Mouse (Mus musculus): ENCODE results near the gene Gm29427. TPM values are rescaled to one million over a fixed set of nuclear protein-coding genes. Genes with fewer than 3 reads are reported as not detected.
A peak's percentile ranks its signal among the peaks of the same experiment; 100 is the strongest.
"Not testable (repeated sequence)": the region's sequence is repeated elsewhere in the genome, so short reads cannot be mapped to it uniquely, and the experiment has no call there.

Gene Gm29427
- total RNA-seq, 2 experiments from 2014 or later: not detected

- intact Hi-C loops (cut with DNase I): no loop called here
These were observed 34.5 kb downstream of the Gm29427 start for GRCm38 (mm10) chr1:130681075-130681474.

DNA sequence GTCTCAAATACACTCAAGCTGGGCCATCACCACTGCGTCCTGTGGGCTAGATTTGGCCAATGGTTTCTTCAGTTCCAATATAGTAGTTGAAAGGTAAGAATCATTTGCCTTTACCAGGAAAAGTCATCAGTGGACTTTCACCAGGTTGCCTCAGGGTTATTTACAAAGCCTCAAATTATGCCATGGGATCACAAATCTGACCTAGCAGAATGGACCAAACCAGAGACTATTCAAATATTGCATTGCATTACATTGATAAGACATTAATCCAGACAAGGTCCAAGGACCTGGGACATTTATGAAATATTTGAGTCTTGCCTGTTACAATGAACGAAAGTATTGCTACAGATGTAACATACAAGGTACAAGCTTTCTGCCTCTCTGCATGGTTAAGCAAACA lies 37.0 kb downstream of the Gm29427 start:
- intact Hi-C loops (cut with DNase I): no loop called here
- no peak for DNase-seq (ENCODE audit: low spot score in 2 of 2)

More at GRCm38 (mm10) chr1:130681075-130681474, 34.5 kb downstream of the Gm29427 start:
- no peak for DNase-seq (ENCODE audit: low spot score in 2 of 2)

- intact Hi-C loops (cut with DNase I): not testable (repeated sequence)
These were observed 52.0 kb downstream of the Gm29427 start for GRCm38 (mm10) chr1:130663576-130663975.

GRCm38 (mm10) chr1:130661454-130661853 lies 54.1 kb downstream of the Gm29427 start, which contains the start of gene C4bp:
TSS of gene C4bp (minus strand) at chr1:130661632.
- intact Hi-C loops (cut with DNase I): no loop called here
- no peak for DNase-seq (ENCODE audit: low spot score in 2 of 2)

More at GRCm38 (mm10) chr1:130663576-130663975, 52.0 kb downstream of the Gm29427 start:
- DNase-seq (ENCODE audit: low spot score in 2 of 2): not testable (repeated sequence)

GRCm38 (mm10) chr1:130659641-130660040 lies 56.0 kb downstream of the Gm29427 start:
- intact Hi-C loops (cut with DNase I); DNase-seq (ENCODE audit: low spot score in 2 of 2): not testable (repeated sequence)

DNA sequence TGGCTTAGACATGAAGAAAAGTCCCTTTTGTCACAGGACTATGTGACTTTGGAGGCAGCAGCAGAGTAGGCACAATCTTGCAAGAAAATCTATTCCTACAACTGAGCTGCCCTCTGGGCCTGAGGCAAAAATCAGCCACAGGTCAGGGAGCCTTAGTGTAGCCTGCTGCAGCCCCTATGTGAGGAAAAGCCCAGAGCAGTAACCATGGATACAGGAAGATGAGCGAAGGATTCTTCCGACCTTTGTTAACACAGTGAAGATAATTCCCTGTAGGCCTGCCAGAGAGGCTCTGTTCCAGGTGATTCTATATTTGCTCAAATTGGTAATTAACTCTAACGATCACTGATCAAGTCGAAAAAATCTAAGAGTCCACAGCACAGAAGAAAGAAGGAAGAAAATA lies 71.5 kb downstream of the Gm29427 start:
- no peak for DNase-seq (ENCODE audit: low spot score in 2 of 2)
- intact Hi-C loops (cut with DNase I): no loop called here

GRCm38 (mm10) chr1:130640967-130641366 lies 74.6 kb downstream of the Gm29427 start:
- DNase-seq (ENCODE audit: low spot score in 2 of 2): no peak
- intact Hi-C loops (cut with DNase I): no loop called here

DNA sequence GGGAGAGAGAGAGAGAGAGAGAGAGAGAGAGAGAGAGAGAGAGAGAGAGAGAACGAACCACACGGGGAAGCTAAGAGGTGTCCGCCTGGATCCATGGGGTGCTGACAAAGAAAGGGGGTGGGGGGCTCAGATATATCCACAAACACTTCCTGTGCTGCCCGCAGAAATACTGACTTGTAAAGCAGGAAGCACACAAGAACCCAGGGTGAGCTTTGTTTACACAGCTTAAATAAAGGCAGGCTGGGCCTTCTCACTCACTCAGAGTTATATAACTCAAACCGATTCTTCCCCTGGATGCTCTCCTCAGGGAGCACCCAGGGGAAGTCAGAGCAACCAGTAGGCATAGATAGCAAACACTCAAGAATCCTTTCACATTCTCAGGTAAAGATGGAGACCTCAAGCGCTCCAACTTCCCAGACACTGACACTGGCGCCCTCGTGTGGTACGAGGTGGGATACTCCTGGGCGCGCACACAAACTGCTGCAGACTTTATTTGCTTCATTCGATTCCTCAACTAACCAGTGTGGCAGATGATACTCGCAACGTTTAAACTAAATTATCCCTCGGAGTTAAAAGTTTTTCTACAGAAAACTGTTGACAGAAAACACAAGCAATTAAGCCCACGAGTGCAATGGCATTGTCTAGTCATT lies 81.7 kb downstream of the Gm29427 start:
- intact Hi-C loops (cut with DNase I): loop anchor here (2.0 to 5.0 kb wide), 2 partner anchors 57 to 85 kb away; no protein-coding TSS in a partner anchor
- DNase-seq (ENCODE audit: low spot score in 2 of 2): peak; percentile 47 to 54

- intact Hi-C loops (cut with DNase I): loop anchor here (5.0 kb wide), 1 partner anchor 56 kb away; no protein-coding TSS in a partner anchor
- DNase-seq (ENCODE audit: low spot score in 2 of 2): no peak
These were observed 82.3 kb downstream of the Gm29427 start for GRCm38 (mm10) chr1:130633316-130633715.

- no peak for DNase-seq (ENCODE audit: low spot score in 2 of 2)
- intact Hi-C loops (cut with DNase I): no loop called here
These were observed 86.1 kb downstream of the Gm29427 start, which contains the start of gene Zp3r for GRCm38 (mm10) chr1:130629521-130629920. TSS of gene Zp3r (minus strand) at chr1:130629621.

Other genes with a start within 250 kb of the Gm29427 start
- not detected for gene Zp3r, start 86.2 kb downstream of the Gm29427 start, total RNA-seq (2021)
- not detected for gene C4bp, start 54.2 kb downstream of the Gm29427 start, total RNA-seq (2021)
- 10 to 100 TPM; 15.0 to 18.0 TPM for gene Yod1, start 1.5 kb upstream of the Gm29427 start, total RNA-seq (2021)
- 10 to 100 TPM; 39.3 to 43.8 TPM for gene Pfkfb2, start 13.5 kb upstream of the Gm29427 start, total RNA-seq (2021)
- gene AA986860, start 16.2 kb upstream of the Gm29427 start, total RNA-seq (2021): 1 to 10 TPM; 2.0 to 2.1 TPM
- gene Fcamr, start 85.1 kb upstream of the Gm29427 start, total RNA-seq (2021): not detected
- gene Pigr, start 110.9 kb upstream of the Gm29427 start, total RNA-seq (2021): not detected
- gene Fcmr, start 149.9 kb upstream of the Gm29427 start, total RNA-seq (2021): under 1 TPM in 1 of 2 experiments, not detected in 1; 0.93 TPM
- not detected for gene Il24, start 171.7 kb upstream of the Gm29427 start, total RNA-seq (2021)
- gene Il20, start 195.7 kb upstream of the Gm29427 start, total RNA-seq (2021): not detected
- not detected for gene Il19, start 224.3 kb upstream of the Gm29427 start, total RNA-seq (2021)

All from left cerebral cortex, postnatal 36 days (tissue).